Mouse (Mus musculus): ENCODE measurements around the gene Xpnpep2. TPM values are rescaled to one million over a fixed set of nuclear protein-coding genes. Genes with fewer than 3 reads are reported as not detected.

Gene Xpnpep2
- 0.75 and 1.0 TPM in 2 replicates for polyA plus RNA-seq (2015; fragmentation: Nextera tagmentation; extraction: Ambion mirVana)

GRCm38 (mm10) chrX:48108394-48109315 lies at the start of gene Xpnpep2:
Gene Xpnpep2 (plus strand): TSS chrX:48108725.
- no peaks in the 10 kb centered on the region for H3K27me3 ChIP-seq (replicated peaks; ENCODE audit: control insufficient read depth, insufficient read depth, low read length)
- no peaks in the 10 kb centered on the region for H3K9me3 ChIP-seq (ENCODE audit: control insufficient read depth, low read length)
- no peak within 1 kb of the TSS for H3K27ac ChIP-seq (ENCODE audit: low read length)
- no peak within 1 kb of the TSS for H3K4me2 ChIP-seq (ENCODE audit: low read length)
- H3K4me3 ChIP-seq (replicated peaks; ENCODE audit: low read length), result no peak within 1 kb of the TSS
- H3K9ac ChIP-seq (replicated peaks; ENCODE audit: low read depth, low read length), result no peak within 1 kb of the TSS
- H3K4me1 ChIP-seq (replicated peaks; ENCODE audit: control insufficient read depth, insufficient read depth, low read length), result no peaks in the 10 kb centered on the region
- no peak for ATAC-seq
- H3K36me3 ChIP-seq (ENCODE audit: control insufficient read depth, insufficient read depth), result no peaks in the 10 kb centered on the region
- WGBS, result 70% methylated on average over 6 of the region's 6 CpGs

- Histone ChIP-seq H3K4me2 (ENCODE audit: low read length) (no peak overlapping the region), H3K4me1 (replicated peaks; ENCODE audit: control insufficient read depth, insufficient read depth, low read length) (no peaks in the 10 kb centered on the region), H3K4me3 (replicated peaks; ENCODE audit: low read length) (no peak overlapping the region), H3K9ac (replicated peaks; ENCODE audit: low read depth, low read length) (no peak overlapping the region), H3K27ac (ENCODE audit: low read length) (no peak overlapping the region), H3K9me3 (ENCODE audit: control insufficient read depth, low read length) (no peaks in the 10 kb centered on the region), H3K36me3 (ENCODE audit: control insufficient read depth, insufficient read depth) (no peaks in the 10 kb centered on the region), H3K27me3 (replicated peaks; ENCODE audit: control insufficient read depth, insufficient read depth, low read length) (no peaks in the 10 kb centered on the region)
- WGBS, result 74% methylated on average over 4 of the region's 4 CpGs
- ATAC-seq, result no peak
These were observed 46.0 kb upstream of the Xpnpep2 start for GRCm38 (mm10) chrX:48062481-48062880.

GRCm38 (mm10) chrX:48064166-48064853 lies 44.2 kb upstream of the Xpnpep2 start:
- ATAC-seq, result no peak
- H3K36me3 ChIP-seq (ENCODE audit: control insufficient read depth, insufficient read depth), result no peaks in the 10 kb centered on the region
- no peaks in the 10 kb centered on the region for H3K4me1 ChIP-seq (replicated peaks; ENCODE audit: control insufficient read depth, insufficient read depth, low read length)
- H3K9me3 ChIP-seq (ENCODE audit: control insufficient read depth, low read length), result no peaks in the 10 kb centered on the region
- H3K9ac ChIP-seq (replicated peaks; ENCODE audit: low read depth, low read length), result no peak overlapping the region
- 21% methylated on average over 5 of the region's 5 CpGs for WGBS
- H3K4me3 ChIP-seq (replicated peaks; ENCODE audit: low read length), result no peak overlapping the region
- no peaks in the 10 kb centered on the region for H3K27me3 ChIP-seq (replicated peaks; ENCODE audit: control insufficient read depth, insufficient read depth, low read length)
- no peak overlapping the region for H3K27ac ChIP-seq (ENCODE audit: low read length)
- H3K4me2 ChIP-seq (ENCODE audit: low read length), result no peak overlapping the region

GRCm38 (mm10) chrX:48066891-48067290 lies 41.6 kb upstream of the Xpnpep2 start:
- no peaks in the 10 kb centered on the region for H3K9me3 ChIP-seq (ENCODE audit: control insufficient read depth, low read length)
- no peaks in the 10 kb centered on the region for H3K36me3 ChIP-seq (ENCODE audit: control insufficient read depth, insufficient read depth)
- ATAC-seq, result no peak
- no peaks in the 10 kb centered on the region for H3K27me3 ChIP-seq (replicated peaks; ENCODE audit: control insufficient read depth, insufficient read depth, low read length)
- no peak overlapping the region for H3K4me3 ChIP-seq (replicated peaks; ENCODE audit: low read length)
- 78% methylated on average over 3 of the region's 3 CpGs for WGBS
- no peak overlapping the region for H3K9ac ChIP-seq (replicated peaks; ENCODE audit: low read depth, low read length)
- H3K4me1 ChIP-seq (replicated peaks; ENCODE audit: control insufficient read depth, insufficient read depth, low read length), result no peaks in the 10 kb centered on the region
- H3K27ac ChIP-seq (ENCODE audit: low read length), result no peak overlapping the region
- no peak overlapping the region for H3K4me2 ChIP-seq (ENCODE audit: low read length)

GRCm38 (mm10) chrX:48071961-48072360 lies 36.6 kb upstream of the Xpnpep2 start:
- Histone ChIP-seq H3K4me3 (replicated peaks; ENCODE audit: low read length) (no peak overlapping the region), H3K9me3 (ENCODE audit: control insufficient read depth, low read length) (no peaks in the 10 kb centered on the region), H3K27me3 (replicated peaks; ENCODE audit: control insufficient read depth, insufficient read depth, low read length) (no peaks in the 10 kb centered on the region), H3K27ac (ENCODE audit: low read length) (no peak overlapping the region), H3K4me1 (replicated peaks; ENCODE audit: control insufficient read depth, insufficient read depth, low read length) (no peaks in the 10 kb centered on the region), H3K36me3 (ENCODE audit: control insufficient read depth, insufficient read depth) (no peaks in the 10 kb centered on the region), H3K9ac (replicated peaks; ENCODE audit: low read depth, low read length) (no peak overlapping the region), H3K4me2 (ENCODE audit: low read length) (no peak overlapping the region)
- ATAC-seq, result no peak
- 23% methylated on average over 3 of the region's 3 CpGs for WGBS

- H3K4me2 ChIP-seq (ENCODE audit: low read length), result no peak overlapping the region
- H3K27me3 ChIP-seq (replicated peaks; ENCODE audit: control insufficient read depth, insufficient read depth, low read length), result no peaks in the 10 kb centered on the region
- H3K4me1 ChIP-seq (replicated peaks; ENCODE audit: control insufficient read depth, insufficient read depth, low read length), result no peaks in the 10 kb centered on the region
- no peak overlapping the region for H3K27ac ChIP-seq (ENCODE audit: low read length)
- H3K4me3 ChIP-seq (replicated peaks; ENCODE audit: low read length), result no peak overlapping the region
- WGBS, result 39% methylated on average over 5 of the region's 5 CpGs
- no peaks in the 10 kb centered on the region for H3K36me3 ChIP-seq (ENCODE audit: control insufficient read depth, insufficient read depth)
- no peaks in the 10 kb centered on the region for H3K9me3 ChIP-seq (ENCODE audit: control insufficient read depth, low read length)
- no peak for ATAC-seq
- H3K9ac ChIP-seq (replicated peaks; ENCODE audit: low read depth, low read length), result no peak overlapping the region
These were observed 36.1 kb upstream of the Xpnpep2 start for GRCm38 (mm10) chrX:48072401-48072800.

GRCm38 (mm10) chrX:48074691-48075090 lies 33.8 kb upstream of the Xpnpep2 start:
- no peak overlapping the region for H3K4me3 ChIP-seq (replicated peaks; ENCODE audit: low read length)
- 70% methylated on average over 3 of the region's 3 CpGs for WGBS
- H3K9me3 ChIP-seq (ENCODE audit: control insufficient read depth, low read length), result no peaks in the 10 kb centered on the region
- no peaks in the 10 kb centered on the region for H3K27me3 ChIP-seq (replicated peaks; ENCODE audit: control insufficient read depth, insufficient read depth, low read length)
- no peak overlapping the region for H3K4me2 ChIP-seq (ENCODE audit: low read length)
- H3K36me3 ChIP-seq (ENCODE audit: control insufficient read depth, insufficient read depth), result no peaks in the 10 kb centered on the region
- ATAC-seq, result no peak
- H3K9ac ChIP-seq (replicated peaks; ENCODE audit: low read depth, low read length), result no peak overlapping the region
- no peak overlapping the region for H3K27ac ChIP-seq (ENCODE audit: low read length)
- no peaks in the 10 kb centered on the region for H3K4me1 ChIP-seq (replicated peaks; ENCODE audit: control insufficient read depth, insufficient read depth, low read length)

GRCm38 (mm10) chrX:48076806-48077425 lies 31.6 kb upstream of the Xpnpep2 start:
- no peak overlapping the region for H3K4me2 ChIP-seq (ENCODE audit: low read length)
- no peaks in the 10 kb centered on the region for H3K9me3 ChIP-seq (ENCODE audit: control insufficient read depth, low read length)
- no peaks in the 10 kb centered on the region for H3K36me3 ChIP-seq (ENCODE audit: control insufficient read depth, insufficient read depth)
- H3K27me3 ChIP-seq (replicated peaks; ENCODE audit: control insufficient read depth, insufficient read depth, low read length), result no peaks in the 10 kb centered on the region
- no peaks in the 10 kb centered on the region for H3K4me1 ChIP-seq (replicated peaks; ENCODE audit: control insufficient read depth, insufficient read depth, low read length)
- 72% methylated on average over 4 of the region's 4 CpGs for WGBS
- no peak overlapping the region for H3K4me3 ChIP-seq (replicated peaks; ENCODE audit: low read length)
- H3K27ac ChIP-seq (ENCODE audit: low read length), result no peak overlapping the region
- H3K9ac ChIP-seq (replicated peaks; ENCODE audit: low read depth, low read length), result no peak overlapping the region
- no peak for ATAC-seq

GRCm38 (mm10) chrX:48082364-48082763 lies 26.2 kb upstream of the Xpnpep2 start:
- no peak for ATAC-seq
- 56% methylated on average over 5 of the region's 5 CpGs for WGBS
- H3K9me3 ChIP-seq (ENCODE audit: control insufficient read depth, low read length), result no peaks in the 10 kb centered on the region
- H3K36me3 ChIP-seq (ENCODE audit: control insufficient read depth, insufficient read depth), result no peaks in the 10 kb centered on the region
- H3K9ac ChIP-seq (replicated peaks; ENCODE audit: low read depth, low read length), result no peak overlapping the region
- H3K4me1 ChIP-seq (replicated peaks; ENCODE audit: control insufficient read depth, insufficient read depth, low read length), result no peaks in the 10 kb centered on the region
- H3K4me3 ChIP-seq (replicated peaks; ENCODE audit: low read length), result no peak overlapping the region
- no peak overlapping the region for H3K27ac ChIP-seq (ENCODE audit: low read length)
- H3K4me2 ChIP-seq (ENCODE audit: low read length), result no peak overlapping the region
- H3K27me3 ChIP-seq (replicated peaks; ENCODE audit: control insufficient read depth, insufficient read depth, low read length), result no peaks in the 10 kb centered on the region

All from forebrain, embryonic 16.5 days (tissue).